Mouse (Mus musculus): ENCODE measurements at regions not wholly inside any gene's neighbourhood (a gene's known extent, or its start where the extent isn't known, plus 50 kb on each side); places are given as distances from the start of the nearest gene placed in this dataset.
A peak's percentile ranks its signal among the peaks of the same experiment; 100 is the strongest.

GRCm38 (mm10) chr7:117882803-117883202 lies 233.2 kb downstream of the Rps15a start:
- DNase-seq, result peak; percentile 67 to 86
- intact Hi-C loops (cut with DNase I), result loop anchor here (1.0 to 10.0 kb wide), 4 partner anchors 218 to 1182 kb away; no protein-coding TSS in a partner anchor

GRCm38 (mm10) chr7:117878903-117879302 lies 237.1 kb downstream of the Rps15a start:
- no peak for DNase-seq
- intact Hi-C loops (cut with DNase I), result no loop called here

- no peak for DNase-seq
- intact Hi-C loops (cut with DNase I), result no loop called here
Observed at GRCm38 (mm10) chr7:117875241-117875640, 240.7 kb downstream of the Rps15a start.

- intact Hi-C loops (cut with DNase I), result no loop called here
- no peak for DNase-seq
Observed at GRCm38 (mm10) chr7:117859419-117859818, 256.6 kb downstream of the Rps15a start.

- intact Hi-C loops (cut with DNase I), result no loop called here
- DNase-seq, result no peak
Observed at GRCm38 (mm10) chr7:117855955-117856354, 260.0 kb downstream of the Rps15a start.

- no peak for DNase-seq
- intact Hi-C loops (cut with DNase I), result no loop called here
Observed at GRCm38 (mm10) chr7:117853716-117854115, 262.3 kb downstream of the Rps15a start.

GRCm38 (mm10) chr7:117852866-117853265 lies 263.1 kb downstream of the Rps15a start:
- intact Hi-C loops (cut with DNase I), result no loop called here

GRCm38 (mm10) chr7:117850822-117851221 lies 265.2 kb downstream of the Rps15a start:
- intact Hi-C loops (cut with DNase I), result no loop called here
- no peak for DNase-seq

More at GRCm38 (mm10) chr7:117852866-117853265, 263.1 kb downstream of the Rps15a start:
- no peak for DNase-seq

- no peak for DNase-seq
- intact Hi-C loops (cut with DNase I), result no loop called here
Observed at GRCm38 (mm10) chr7:117846041-117846440, 269.9 kb downstream of the Rps15a start.

- intact Hi-C loops (cut with DNase I), result no loop called here
- no peak for DNase-seq
Observed at GRCm38 (mm10) chr7:117842780-117843179, 273.2 kb downstream of the Rps15a start.

- intact Hi-C loops (cut with DNase I), result no loop called here
- no peak for DNase-seq
Observed at GRCm38 (mm10) chr7:117795035-117795434, 321.0 kb downstream of the Rps15a start.

- no peak for DNase-seq
- intact Hi-C loops (cut with DNase I), result no loop called here
Observed at GRCm38 (mm10) chr7:117793991-117794390, 322.0 kb downstream of the Rps15a start.

GRCm38 (mm10) chr7:117792456-117792855 lies 323.5 kb downstream of the Rps15a start:
- no peak for DNase-seq
- intact Hi-C loops (cut with DNase I), result no loop called here

- intact Hi-C loops (cut with DNase I), result no loop called here
- DNase-seq, result no peak
Observed at GRCm38 (mm10) chr7:117778996-117779395, 337.0 kb downstream of the Rps15a start.

GRCm38 (mm10) chr7:117777921-117778320 lies 338.1 kb downstream of the Rps15a start:
- no peak for DNase-seq

GRCm38 (mm10) chr7:117771836-117772235 lies 344.2 kb downstream of the Rps15a start:
- DNase-seq, result no peak
- intact Hi-C loops (cut with DNase I), result no loop called here

More at GRCm38 (mm10) chr7:117777921-117778320, 338.1 kb downstream of the Rps15a start:
- intact Hi-C loops (cut with DNase I), result no loop called here

- DNase-seq, result no peak
- intact Hi-C loops (cut with DNase I), result no loop called here
Observed at GRCm38 (mm10) chr7:117759506-117759905, 356.5 kb downstream of the Rps15a start.

- intact Hi-C loops (cut with DNase I), result no loop called here
- DNase-seq, result no peak
Observed at GRCm38 (mm10) chr7:117757033-117757432, 359.0 kb downstream of the Rps15a start.

GRCm38 (mm10) chr7:117755830-117756229 lies 360.2 kb downstream of the Rps15a start:
- no peak for DNase-seq
- intact Hi-C loops (cut with DNase I), result no loop called here

- DNase-seq, result peak; percentile 4 to 12
- intact Hi-C loops (cut with DNase I), result no loop called here
Observed at GRCm38 (mm10) chr7:117753296-117753695, 362.7 kb downstream of the Rps15a start.

GRCm38 (mm10) chr7:117752302-117753185 lies 363.4 kb downstream of the Rps15a start:
- no peak for DNase-seq

GRCm38 (mm10) chr7:117747991-117748390 lies 367.2 kb downstream of the Xylt1 start:
- no peak for DNase-seq
- intact Hi-C loops (cut with DNase I), result no loop called here

More at GRCm38 (mm10) chr7:117752302-117753185, 363.4 kb downstream of the Rps15a start:
- intact Hi-C loops (cut with DNase I), result no loop called here

Data from heart, postnatal 10 days (tissue).